Mouse (Mus musculus) testis, postnatal 10 days (tissue): Measurements from ENCODE around the gene Cdh19.

Experiments used
- DNase-seq: peaks from one replicate; pipeline ENCODE4 v3.0.0; 2021; ENCODE audit warnings: low spot score

Gene Cdh19

DNA sequence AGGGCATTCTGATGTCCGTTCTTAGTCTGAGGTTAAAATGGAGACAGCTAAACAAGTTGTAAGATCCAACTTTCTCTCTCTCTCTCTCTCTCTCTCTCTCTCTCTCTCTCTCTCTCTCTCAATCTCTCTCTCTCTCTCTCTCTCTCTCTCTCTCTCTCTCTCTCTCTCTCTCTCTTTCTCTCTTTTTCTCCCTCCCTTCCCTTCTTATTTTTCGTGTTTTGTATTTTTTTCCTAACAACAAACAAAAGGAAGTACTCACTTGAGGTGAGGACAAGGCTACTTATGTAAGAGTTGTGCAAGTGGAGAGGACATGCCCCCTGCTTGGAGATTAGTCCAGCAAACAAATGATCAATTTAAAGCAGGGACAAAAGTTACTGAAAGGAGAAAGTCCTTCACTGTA is at the start of gene Cdh19:
TSS of gene Cdh19 (minus strand) at position 101 of the 400 bp plus-strand sequence.
- DNase-seq = no peak

DNA sequence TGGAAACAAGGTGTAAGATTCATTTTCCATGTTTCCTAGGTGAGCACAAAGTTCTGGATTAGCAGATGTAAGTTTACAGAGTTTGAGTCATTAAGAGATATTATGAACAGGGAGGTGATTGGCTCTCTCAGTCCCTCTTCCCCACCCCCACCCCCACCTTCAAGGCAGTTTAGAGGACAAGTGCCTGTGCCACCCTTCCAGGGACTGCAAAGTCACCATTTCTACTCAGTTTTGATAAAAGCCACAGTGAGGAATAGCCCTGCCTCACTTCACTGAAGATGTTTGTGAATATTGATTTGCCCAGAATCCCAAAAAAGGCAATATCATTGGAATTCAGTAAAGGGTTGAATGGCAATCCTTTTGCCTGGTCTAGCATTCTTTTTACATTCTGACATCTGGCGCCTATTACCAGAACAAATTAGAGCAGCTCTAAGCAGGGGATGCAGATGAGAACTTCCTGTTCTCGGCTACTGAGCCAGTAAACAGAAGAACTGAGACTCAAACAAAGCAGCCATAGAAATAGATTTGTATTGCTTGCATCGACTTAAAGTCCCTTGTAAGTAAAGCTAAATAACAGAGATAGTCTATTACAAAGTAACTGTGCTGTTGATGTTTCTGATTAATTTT is 43.2 kb upstream of the Cdh19 start:
- no peak for DNase-seq

DNA sequence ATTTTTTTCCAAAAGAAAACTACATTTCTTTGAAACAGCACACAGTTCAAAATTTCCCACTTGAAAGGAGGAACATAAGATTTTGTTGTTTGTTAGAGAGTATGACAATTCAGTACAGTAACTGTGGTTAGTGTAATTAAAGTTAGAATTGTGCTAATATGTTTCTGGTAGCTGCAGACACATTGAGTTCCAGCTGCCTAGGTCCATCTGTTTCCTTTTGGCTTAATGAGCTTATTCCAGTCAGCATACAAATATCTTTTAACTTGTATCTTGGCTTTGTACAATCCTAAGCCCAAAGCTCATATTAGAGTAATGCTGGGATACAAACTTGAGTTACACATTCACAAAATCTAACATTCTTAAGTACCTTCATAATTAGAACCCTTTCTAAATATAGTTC is 40.3 kb upstream of the Cdh19 start:
- DNase-seq = no peak

DNA sequence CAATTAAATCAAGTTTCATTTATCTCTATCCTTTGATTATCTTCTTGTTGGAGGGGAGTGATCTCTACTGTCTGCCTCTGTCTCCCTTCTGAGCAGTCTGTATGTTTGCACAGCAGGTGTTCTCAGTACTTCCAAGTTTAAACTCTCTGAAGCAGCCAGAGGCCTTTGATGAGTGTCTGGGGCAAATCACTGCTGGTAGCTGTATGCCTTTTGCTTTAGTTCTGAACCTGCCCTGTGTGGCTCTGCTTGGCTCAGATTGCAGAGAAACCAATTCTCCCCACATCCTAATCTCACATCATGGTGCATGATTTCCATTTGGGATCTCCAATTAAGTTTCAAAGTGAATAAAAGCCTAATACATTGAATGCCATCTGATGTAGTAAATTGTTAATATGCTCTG is 12.4 kb upstream of the Cdh19 start:
- DNase-seq = no peak

DNA sequence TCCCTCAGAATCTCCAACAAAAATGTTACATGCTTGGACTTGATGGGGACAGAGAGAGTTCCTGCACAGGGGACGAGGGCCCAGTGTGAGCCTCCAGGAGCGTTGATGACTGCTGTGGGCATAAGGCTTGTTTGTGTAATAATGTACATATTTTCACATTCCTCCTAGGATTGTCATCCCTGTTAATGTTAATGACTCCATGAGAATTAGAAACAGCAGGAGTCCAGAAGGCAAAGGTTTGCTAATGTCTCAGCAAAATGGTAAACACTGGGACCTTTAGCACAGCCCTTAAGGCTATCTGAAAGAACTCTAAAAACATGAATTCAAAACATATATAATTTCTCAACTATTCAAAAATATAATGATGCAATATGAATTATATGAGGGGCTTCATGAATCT is 8.2 kb downstream of the Cdh19 start:
- no peak for DNase-seq

DNA sequence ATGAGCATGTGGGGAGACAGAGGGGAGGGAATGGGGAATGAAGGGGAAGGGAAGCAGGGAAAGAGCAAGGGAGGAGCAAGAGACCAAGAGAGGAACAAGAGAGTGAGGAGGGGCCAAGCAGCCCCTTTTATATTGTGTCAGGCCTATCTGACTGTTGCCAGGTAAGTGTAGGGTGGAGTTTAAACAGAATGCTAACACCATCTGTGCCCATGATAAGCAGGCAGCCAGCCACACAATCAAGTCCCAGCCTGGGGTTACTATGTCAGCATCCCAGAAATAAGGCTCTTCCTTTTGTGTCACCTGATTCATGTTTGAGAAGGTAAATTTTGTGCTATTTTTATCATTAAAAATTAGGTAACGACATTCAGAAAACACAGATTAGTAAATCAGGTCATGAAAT is 67.6 kb downstream of the Cdh19 start:
- DNase-seq = no peak

DNA sequence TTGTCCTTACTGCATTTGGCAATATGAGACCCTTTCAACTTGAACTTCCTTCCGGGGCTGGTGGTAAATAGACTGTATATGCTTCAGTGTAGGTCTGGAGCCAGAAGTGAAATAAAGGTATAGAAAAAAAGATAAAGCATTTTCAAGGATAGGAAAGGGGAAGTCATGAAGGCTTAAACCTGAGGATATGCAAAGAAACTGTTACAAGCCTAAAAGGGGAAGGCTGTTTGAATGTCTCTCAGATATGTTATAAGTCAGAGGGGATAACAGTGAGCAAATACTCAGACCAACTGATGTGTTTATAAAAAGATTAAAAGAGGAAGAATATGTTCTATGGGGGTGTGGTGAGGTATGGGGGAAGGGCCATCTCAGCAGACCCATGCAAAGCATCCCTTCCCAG is 68.2 kb downstream of the Cdh19 start:
- no peak for DNase-seq

DNA sequence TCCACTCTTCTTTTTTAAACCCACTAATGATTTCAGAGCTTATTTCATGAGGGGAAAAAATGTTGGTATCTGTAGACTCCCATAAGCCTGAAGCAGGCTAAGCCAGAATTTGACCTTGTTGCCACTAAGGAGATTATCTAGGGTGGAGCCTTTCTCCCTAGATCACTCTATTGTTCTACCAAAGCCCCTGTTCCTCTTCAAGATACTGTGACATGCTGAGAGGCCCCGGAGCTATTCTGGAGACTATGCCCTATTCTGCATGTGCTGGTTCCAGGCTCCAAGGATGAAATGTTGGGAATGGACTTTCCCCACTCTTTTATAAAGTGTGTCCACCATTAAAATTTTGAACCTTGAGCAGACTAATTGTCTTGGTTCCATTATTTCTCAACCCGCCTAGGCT is 73.1 kb downstream of the Cdh19 start:
- DNase-seq = no peak
